Mouse (Mus musculus) neural tube, embryonic 14.5 days (tissue): ENCODE measurements around the gene Mpv17l2. TPM values are rescaled to one million over a fixed set of nuclear protein-coding genes. Genes with fewer than 3 reads are reported as not detected.

Experiments used
- ATAC-seq: fragments of 200-750 bp; cut with Nextera tagmentation; 2 replicates; pipeline ENCODE4 v1.8.0; 2017; ENCODE audit warnings: low read depth, mild to moderate bottlenecking, moderate TSS enrichment, moderate library complexity
- H3K27ac ChIP-seq: fragments of 300-500 bp; sonication (generic); 2 replicates; pipeline ENCODE4 v1.5.1; 2014; ENCODE audit warnings: low read depth, mild to moderate bottlenecking, control low read depth, low read length, moderate library complexity, mixed read lengths
- H3K27me3 ChIP-seq: fragments of 300-500 bp; sonication (generic); 2 replicates; pipeline ENCODE4 v1.6.1; 2014; ENCODE audit warnings: low read length; ENCODE audit not compliant: control insufficient read depth, insufficient read depth
- H3K36me3 ChIP-seq: fragments of 300-500 bp; sonication (generic); 2 replicates; pipeline ENCODE4 v1.6.1; 2014; ENCODE audit warnings: low read length, mixed read lengths; ENCODE audit not compliant: control insufficient read depth, insufficient read depth
- H3K4me1 ChIP-seq: fragments of 300-500 bp; sonication (generic); 2 replicates; pipeline ENCODE4 v1.6.1; 2014; ENCODE audit warnings: low read length; ENCODE audit not compliant: control insufficient read depth, insufficient read depth
- H3K4me2 ChIP-seq: fragments of 300-500 bp; sonication (generic); 2 replicates; pipeline ENCODE4 v1.6.1; 2014; ENCODE audit warnings: mild to moderate bottlenecking, low read depth, low read length, control low read depth
- H3K4me3 ChIP-seq: fragments of 300-500 bp; sonication (generic); 2 replicates; pipeline ENCODE4 v1.5.1; 2014; ENCODE audit warnings: low read depth, low read length, control low read depth, mixed read lengths
- H3K9ac ChIP-seq: fragments of 300-500 bp; sonication (generic); replicated peaks from 2 replicates; pipeline ENCODE4 v1.6.1; 2014; ENCODE audit warnings: low read depth, mild to moderate bottlenecking, control low read depth, low read length, mixed read lengths
- H3K9me3 ChIP-seq: fragments of 300-500 bp; sonication (generic); 2 replicates; pipeline ENCODE4 v1.6.1; 2016; ENCODE audit warnings: low read length; ENCODE audit not compliant: control insufficient read depth
- WGBS: fragments of 180-500 bp; shearing (Covaris S2); extraction: QIAGEN DNeasy Blood & Tissue Kit; methylation state at CpG from one replicate; pipeline ENCODE4 v1.1.7; 2014; 5-methylcytosine and 5-hydroxymethylcytosine counted together
- polyA plus RNA-seq: library from polyadenylated mRNA; unstranded; fragments of >200 nt; fragmentation: Nextera tagmentation; extraction: Ambion mirVana; gene quantifications from 2 replicates; pipeline ENCODE4 v1.2.1, GENCODE M21; 2014

Mpv17l2 gene
- polyA plus RNA-seq, 1 experiment from 2014 or later, result 41.2 TPM

DNA sequence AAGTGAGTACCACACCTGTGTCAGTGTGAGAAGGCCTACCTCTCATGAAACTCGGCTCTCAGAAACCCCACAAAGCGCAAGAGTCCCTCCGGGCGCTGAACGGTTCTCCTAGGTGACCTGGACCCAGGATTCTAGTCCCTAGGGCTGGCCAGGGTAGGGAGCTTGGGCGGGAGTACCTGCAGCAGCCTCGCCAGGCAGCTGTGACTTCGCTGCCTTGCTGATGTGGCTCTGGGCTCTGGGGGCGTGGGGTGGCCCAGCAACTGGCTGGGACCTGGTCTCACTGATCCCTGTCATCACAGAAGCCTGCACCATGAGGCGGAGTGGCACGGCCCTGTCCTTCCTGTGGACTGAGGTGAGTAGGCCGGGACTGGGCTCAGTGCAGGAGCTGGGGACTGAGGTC, 36.5 kb downstream of the Mpv17l2 start:
- no peak overlapping the region for H3K9ac ChIP-seq
- H3K27me3 ChIP-seq, result 0 out of 2 replicates have a peak, but pooled peaks cover under 1% of the 10 kb centered on the region
- no peak overlapping the region for H3K4me3 ChIP-seq
- H3K36me3 ChIP-seq, result no peaks in the 10 kb centered on the region
- H3K4me2 ChIP-seq, result no peak overlapping the region
- WGBS, result 81% methylated on average over 12 of the region's 12 CpGs
- ATAC-seq, result no peak
- H3K27ac ChIP-seq, result no peak overlapping the region
- H3K4me1 ChIP-seq, result no peaks in the 10 kb centered on the region
- H3K9me3 ChIP-seq, result no peaks in the 10 kb centered on the region

DNA sequence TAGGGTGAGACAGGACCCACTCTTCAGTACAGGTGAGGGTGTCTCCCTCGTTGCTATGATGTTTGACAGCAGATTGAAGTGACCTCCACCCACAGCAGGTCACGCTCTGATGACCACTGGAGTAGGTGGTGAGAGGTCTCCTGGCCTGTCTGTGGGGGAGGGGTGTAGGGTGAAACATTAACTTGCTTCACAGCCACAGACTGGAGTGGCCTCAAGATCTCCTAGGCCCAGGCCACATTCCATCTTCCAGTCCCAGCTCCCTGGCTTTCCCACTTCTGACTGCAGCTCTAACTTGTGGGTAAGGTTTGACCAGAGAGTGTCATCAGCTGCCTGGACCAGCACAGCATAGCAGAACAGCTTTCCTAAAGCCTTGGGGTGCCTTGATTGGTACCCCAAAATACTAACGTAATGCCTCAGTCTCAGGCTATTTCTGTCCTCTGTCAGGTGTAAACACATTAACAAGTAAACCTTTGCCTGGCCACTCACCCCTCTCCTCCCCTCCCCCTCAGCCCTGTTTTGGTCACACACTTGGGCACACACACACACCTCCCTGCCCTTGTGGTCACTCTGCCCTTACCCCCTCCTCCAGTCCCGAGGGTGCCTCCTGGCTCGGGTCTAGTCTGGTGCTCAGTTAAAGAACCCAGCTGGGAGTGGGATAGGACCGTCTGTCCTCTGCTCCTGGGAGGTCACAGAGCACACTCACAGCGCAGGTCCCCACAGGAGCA, 37.1 kb downstream of the Mpv17l2 start, which contains the start of gene Pde4c:
Gene Pde4c, plus strand, starts transcription at position 235 of the 725 bp plus-strand sequence.
- no peaks in the 10 kb centered on the region for H3K27me3 ChIP-seq

DNA sequence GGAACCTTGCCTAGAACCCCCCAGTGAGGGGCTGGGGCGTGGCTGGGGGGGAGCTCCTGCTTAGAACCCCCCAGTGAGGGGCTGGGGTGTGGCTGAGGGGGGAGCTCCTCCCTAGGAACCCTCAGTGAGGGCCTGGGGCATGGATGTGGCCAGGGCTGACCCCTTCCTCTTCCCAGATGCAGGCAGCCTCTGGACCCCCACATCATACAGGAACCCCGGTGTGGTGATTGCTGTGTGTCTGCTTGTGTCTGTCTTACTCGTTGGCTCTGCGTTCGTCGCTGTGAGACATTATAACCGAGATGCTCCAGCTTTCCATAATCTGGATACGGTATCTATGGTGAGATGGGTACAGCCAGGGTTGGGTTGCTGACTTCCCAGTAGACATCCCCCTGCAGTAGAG, 39.1 kb downstream of the Mpv17l2 start:
- Histone ChIP-seq H3K9me3 (no peaks in the 10 kb centered on the region), H3K27me3 (no peaks in the 10 kb centered on the region), H3K4me1 (no peaks in the 10 kb centered on the region), H3K36me3 (no peaks in the 10 kb centered on the region), H3K27ac (no peak overlapping the region), H3K4me2 (no peak overlapping the region), H3K4me3 (no peak overlapping the region), H3K9ac (no peak overlapping the region)
- ATAC-seq, result no peak
- 85% methylated on average over 8 of the region's 8 CpGs for WGBS

More for the DNA sequence above, 37.1 kb downstream of the Mpv17l2 start, which contains the start of gene Pde4c:
- H3K9me3 ChIP-seq, result no peaks in the 10 kb centered on the region
- ATAC-seq, result no peak
- H3K4me1 ChIP-seq, result no peaks in the 10 kb centered on the region
- H3K4me3 ChIP-seq, result no peak within 1 kb of the TSS
- H3K4me2 ChIP-seq, result no peak within 1 kb of the TSS
- 50% methylated on average over 7 of the region's 7 CpGs for WGBS
- H3K27ac ChIP-seq, result no peak within 1 kb of the TSS
- no peaks in the 10 kb centered on the region for H3K36me3 ChIP-seq
- H3K9ac ChIP-seq, result no peak within 1 kb of the TSS

DNA sequence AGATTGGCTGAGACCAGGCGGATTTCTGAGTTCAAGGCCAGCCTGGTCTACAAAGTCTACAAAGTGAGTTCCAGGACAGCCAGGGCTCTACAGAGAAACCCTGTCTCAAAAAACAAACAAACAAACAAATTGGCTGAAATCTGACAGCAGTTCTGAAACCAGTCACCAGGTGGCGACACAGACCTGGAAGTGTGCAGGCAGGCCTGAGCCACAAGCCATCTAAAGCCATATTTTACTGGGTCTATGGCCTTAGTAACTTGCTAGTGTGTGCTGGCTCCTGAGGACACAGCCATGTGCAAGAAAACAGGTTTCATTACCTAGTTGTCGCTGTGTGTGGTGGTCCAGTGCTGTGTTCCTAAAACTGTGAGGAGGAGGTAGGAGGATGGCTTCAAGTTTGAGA, 40.0 kb downstream of the Mpv17l2 start:
- Histone ChIP-seq H3K9me3 (no peaks in the 10 kb centered on the region), H3K27me3 (no peaks in the 10 kb centered on the region), H3K27ac (no peak overlapping the region), H3K9ac (no peak overlapping the region), H3K4me2 (no peak overlapping the region), H3K4me1 (no peaks in the 10 kb centered on the region), H3K4me3 (no peak overlapping the region), H3K36me3 (no peaks in the 10 kb centered on the region)
- WGBS, result 6% methylated on average over 3 of the region's 3 CpGs
- peak; percentile 75 for ATAC-seq

DNA sequence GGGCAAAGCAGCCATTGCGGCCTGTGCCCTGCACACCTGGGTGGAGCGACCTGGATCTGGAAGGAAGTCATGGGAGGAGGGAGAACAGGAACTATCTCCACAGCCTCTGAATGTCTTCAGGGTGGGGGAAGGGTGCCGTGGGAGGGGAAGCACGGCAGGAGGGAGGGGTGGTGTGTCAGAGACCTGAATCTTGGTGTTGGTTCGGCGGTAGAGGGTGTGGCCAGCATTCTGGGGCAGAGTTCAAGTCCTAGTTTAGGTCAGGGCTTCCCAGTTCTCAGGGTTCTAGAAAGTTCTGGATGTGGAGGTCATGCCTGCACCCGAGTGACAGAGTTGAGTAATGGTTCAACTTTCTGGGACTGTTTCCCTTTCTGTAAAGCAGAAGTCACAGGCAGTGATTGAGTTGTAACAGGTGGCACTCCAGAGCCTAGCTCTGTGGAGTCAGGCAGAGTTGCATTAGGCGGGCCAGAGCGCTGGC, 40.9 kb downstream of the Mpv17l2 start:
- Histone ChIP-seq H3K9me3 (no peaks in the 10 kb centered on the region), H3K4me1 (no peaks in the 10 kb centered on the region), H3K9ac (no peak overlapping the region), H3K4me2 (no peak overlapping the region), H3K4me3 (no peak overlapping the region), H3K27ac (no peak overlapping the region), H3K27me3 (no peaks in the 10 kb centered on the region), H3K36me3 (no peaks in the 10 kb centered on the region)
- 59% methylated on average over 9 of the region's 9 CpGs for WGBS
- no peak for ATAC-seq

DNA sequence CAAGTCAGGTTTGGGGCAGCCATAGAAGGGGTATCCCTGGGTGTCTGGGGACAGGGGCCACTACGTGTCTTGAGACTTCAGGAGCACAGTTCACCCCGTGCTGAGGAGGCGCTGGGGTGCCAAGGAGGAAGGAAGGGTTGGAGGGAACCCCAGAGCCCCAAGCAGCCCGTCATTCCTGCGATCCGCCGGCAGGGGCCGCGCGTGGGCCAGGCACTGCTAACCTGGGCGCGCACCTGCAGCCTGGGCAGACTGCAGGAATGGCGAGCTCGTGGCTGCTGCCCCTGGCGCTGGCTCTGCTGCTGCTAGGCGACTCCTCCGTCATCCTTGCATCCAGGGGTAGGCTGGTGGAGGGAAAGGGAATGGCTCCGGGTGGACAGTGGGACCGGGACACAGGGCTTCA, 42.4 kb downstream of the Mpv17l2 start, which contains the start of gene Gm3336:
Gene Gm3336, plus strand, starts transcription at position 247 of the 400 bp plus-strand sequence.
- Histone ChIP-seq H3K4me1 (no peaks in the 10 kb centered on the region), H3K4me3 (no peak within 1 kb of the TSS), H3K27ac (no peak within 1 kb of the TSS), H3K36me3 (no peaks in the 10 kb centered on the region), H3K27me3 (no peaks in the 10 kb centered on the region), H3K9me3 (no peaks in the 10 kb centered on the region), H3K9ac (no peak within 1 kb of the TSS), H3K4me2 (no peak within 1 kb of the TSS)
- peak; percentile 42; the same call in 1 of the 2 replicates for ATAC-seq
- WGBS, result 3% methylated on average over 19 of the region's 19 CpGs

DNA sequence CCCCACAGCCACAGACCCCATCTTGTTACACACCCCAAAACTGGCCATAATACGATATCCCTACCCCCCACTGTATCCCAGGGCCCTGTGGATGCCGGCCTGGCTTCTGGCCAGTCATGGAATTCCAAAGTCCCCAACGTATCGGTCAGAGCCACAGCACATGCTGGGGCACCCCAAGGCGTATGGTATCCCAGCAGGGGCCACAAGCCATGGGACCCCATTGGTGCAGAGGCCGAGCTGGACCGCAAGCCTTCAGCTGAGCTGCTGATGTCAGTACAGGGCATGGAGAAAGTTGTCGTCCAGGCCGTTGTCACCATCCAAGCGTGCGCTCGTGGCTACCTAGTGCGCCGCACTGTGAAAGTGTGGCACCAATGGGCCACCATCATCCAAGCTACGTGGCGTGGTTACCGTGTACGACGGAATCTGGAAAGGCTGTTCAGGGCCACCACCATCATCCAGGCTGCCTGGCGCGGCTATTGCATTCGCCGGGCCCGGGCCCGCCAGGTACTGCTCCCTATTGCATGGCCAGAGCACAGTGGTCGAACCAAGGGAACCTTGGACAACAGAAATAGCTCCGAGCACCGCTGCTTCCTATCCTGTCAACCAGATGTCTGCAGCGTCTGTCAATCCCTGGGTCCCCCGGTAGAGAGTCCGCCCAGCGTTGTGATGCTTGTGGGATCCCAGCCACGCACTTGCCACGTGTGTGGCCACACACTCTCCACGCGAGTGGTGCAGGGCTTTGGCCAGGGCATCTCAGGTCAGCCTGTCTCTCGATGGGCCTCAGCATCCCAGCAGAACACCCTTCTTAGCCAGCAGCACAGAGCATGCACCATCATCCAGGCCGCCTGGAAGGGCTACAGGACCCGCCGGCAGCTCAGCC, 44.0 kb downstream of the Mpv17l2 start:
- Histone ChIP-seq H3K4me2 (no peak overlapping the region), H3K9me3 (no peaks in the 10 kb centered on the region), H3K4me3 (no peak overlapping the region), H3K9ac (no peak overlapping the region), H3K4me1 (no peaks in the 10 kb centered on the region), H3K27me3 (no peaks in the 10 kb centered on the region), H3K36me3 (no peaks in the 10 kb centered on the region), H3K27ac (no peak overlapping the region)
- WGBS, result 86% methylated on average over 40 of the region's 40 CpGs
- no peak for ATAC-seq

DNA sequence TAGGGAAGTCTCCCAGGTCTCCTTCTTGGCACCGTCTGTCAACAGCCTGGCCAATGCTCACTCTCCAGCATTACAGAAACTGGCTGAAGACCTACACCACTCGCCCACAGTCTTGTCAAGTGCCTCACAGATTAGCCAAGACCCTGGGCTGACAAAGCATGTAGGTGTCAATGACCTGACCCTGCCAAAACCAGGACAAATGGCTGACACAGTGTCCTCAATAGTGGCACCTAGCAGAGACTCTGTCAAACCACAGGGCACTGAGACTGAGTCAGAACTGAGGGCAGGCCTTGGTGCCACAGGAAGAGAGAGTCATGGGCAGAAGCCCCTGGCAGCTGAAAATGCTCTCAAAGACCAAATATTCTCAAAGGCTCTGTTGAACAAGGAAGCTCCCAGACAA, 45.7 kb downstream of the Mpv17l2 start:
- no peaks in the 10 kb centered on the region for H3K36me3 ChIP-seq
- no peak overlapping the region for H3K4me3 ChIP-seq
- no peak for ATAC-seq
- H3K9me3 ChIP-seq, result no peaks in the 10 kb centered on the region
- H3K9ac ChIP-seq, result no peak overlapping the region
- no peak overlapping the region for H3K27ac ChIP-seq
- WGBS, result 71% methylated on average over 2 of the region's 2 CpGs
- H3K4me2 ChIP-seq, result no peak overlapping the region
- no peaks in the 10 kb centered on the region for H3K27me3 ChIP-seq
- no peaks in the 10 kb centered on the region for H3K4me1 ChIP-seq

DNA sequence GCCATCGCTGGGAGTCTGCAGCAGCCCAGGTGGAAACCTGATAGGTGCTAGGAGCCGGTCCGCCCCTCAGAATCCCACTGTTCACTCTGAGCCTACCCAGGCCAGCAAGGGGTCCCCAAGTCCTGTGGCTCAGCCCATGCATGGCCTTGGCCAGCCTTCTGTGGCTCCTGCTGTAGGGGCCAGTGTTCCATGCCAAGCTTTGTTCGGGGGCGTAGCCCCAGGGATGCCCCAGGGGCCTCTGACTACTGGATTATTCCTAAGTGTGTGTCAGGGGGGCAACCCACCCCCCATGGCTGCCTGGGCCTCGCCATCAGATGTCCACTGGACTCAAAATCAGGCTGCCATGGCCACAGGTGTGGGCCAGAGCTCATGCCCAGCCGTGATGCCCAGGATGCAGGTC, 46.8 kb downstream of the Mpv17l2 start:
- Histone ChIP-seq H3K4me3 (no peak overlapping the region), H3K27me3 (no peaks in the 10 kb centered on the region), H3K4me1 (no peaks in the 10 kb centered on the region), H3K4me2 (no peak overlapping the region), H3K9me3 (no peaks in the 10 kb centered on the region), H3K9ac (no peak overlapping the region), H3K27ac (no peak overlapping the region), H3K36me3 (no peaks in the 10 kb centered on the region)
- no peak for ATAC-seq
- WGBS, result 81% methylated on average over 7 of the region's 7 CpGs
